Comparison of ENCODE assay signal across 16 mouse cellular contexts in genomic region chr12:88468691-88469090, GRCm38 (mm10).
"Had no signal": no experiment of that assay in that cellular context is flagged by ENCODE, and none has a peak within 500 bp of the region (broad histone marks: within the 10 kb centered on the region; RNA-seq: fewer than 3 reads in every experiment).

No protein-coding gene starts in this region.

- H3K9ac ChIP-seq: limb, embryonic 12.5 days; limb, embryonic 15.5 days; liver, embryonic 14.5 days; liver, postnatal 0 days; lung, embryonic 14.5 days; midbrain, embryonic 12.5 days had no signal

- H3K36me3 ChIP-seq: limb, embryonic 12.5 days; limb, embryonic 15.5 days; midbrain, embryonic 12.5 days had no signal

- H3K27ac ChIP-seq: kidney, postnatal 0 days; layer of hippocampus, adult 2 months; limb, embryonic 12.5 days; limb, embryonic 15.5 days; liver, embryonic 14.5 days; macrophage; midbrain, embryonic 12.5 days had no signal

- H3K9me3 ChIP-seq: limb, embryonic 12.5 days; limb, embryonic 15.5 days; midbrain, embryonic 12.5 days had no signal

- H3K4me3 ChIP-seq: layer of hippocampus, adult 2 months; limb, embryonic 12.5 days; limb, embryonic 15.5 days; midbrain, embryonic 12.5 days had no signal

- H3K4me1 ChIP-seq: limb, embryonic 12.5 days; limb, embryonic 15.5 days; midbrain, embryonic 12.5 days had no signal

- H3K4me2 ChIP-seq: limb, embryonic 12.5 days; limb, embryonic 15.5 days; liver, embryonic 11.5 days; lung, embryonic 14.5 days; midbrain, embryonic 12.5 days had no signal

- ATAC-seq: liver, postnatal 0 days; lung, postnatal 0 days; midbrain, embryonic 16.5 days had no signal

- DNase-seq: kidney, postnatal 25 days; layer of hippocampus, adult 9-11 months; liver, postnatal 0 days; lung, embryonic 14.5 days; thymus, adult 18-20 months; thymus, postnatal 36 days had no signal

- H3K27me3 ChIP-seq: limb, embryonic 12.5 days; limb, embryonic 15.5 days; midbrain, embryonic 12.5 days had no signal
